Mouse (Mus musculus) C2C12 (cell line): ENCODE results near the gene Spred2.

Experiments used
- CEBPB ChIP-seq: IDR thresholded peaks from one replicate; pipeline ENCODE4 v1.6.1; 2011; ENCODE audit warnings: low read depth, mild to moderate bottlenecking, control low read depth, moderate library complexity
- CTCF ChIP-seq: IDR thresholded peaks from one replicate; pipeline ENCODE4 v1.5.1; 2011; ENCODE audit not compliant: control insufficient read depth, insufficient read depth, insufficient read length
- MAX ChIP-seq: IDR thresholded peaks from one replicate; pipeline ENCODE4 v1.6.1; 2011; ENCODE audit warnings: mild to moderate bottlenecking, control low read depth

- TF ChIP-seq CTCF (no peak), CEBPB (no peak), MAX (no peak)
Observed at GRCm38 (mm10) chr11:19944701-19945100, 20.5 kb downstream of the Spred2 start.
